In genomic region chr11:76080293-76080692, GRCm38 (mm10) we compare ENCODE assay signal across 17 mouse cellular contexts. TPM values are rescaled to one million over a fixed set of nuclear protein-coding genes. Genes with fewer than 3 reads are reported as not detected.
A peak's percentile ranks its signal among the peaks of the same experiment; 100 is the strongest.
DNase-seq lines count a peak whose midpoint lies in the region; ATAC-seq and TF ChIP-seq lines count a peak whose summit lies in the region.
"Had no signal": no experiment of that assay in that cellular context is flagged by ENCODE, and none has a peak within 500 bp of the region (broad histone marks: within the 10 kb centered on the region; RNA-seq: fewer than 3 reads in every experiment).

No protein-coding gene starts in this region.

- H3K9ac ChIP-seq in hindbrain, embryonic 11.5 days (ENCODE audit: low read depth, low read length): no peak overlapping the region
- H3K9ac ChIP-seq in hindbrain, postnatal 0 days (replicated peaks; ENCODE audit: low read length): no peak overlapping the region
- H3K9ac ChIP-seq: forebrain, embryonic 12.5 days; hindbrain, embryonic 14.5 days; liver, embryonic 13.5 days had no signal

- H3K27me3 ChIP-seq in hindbrain, embryonic 11.5 days (ENCODE audit: control insufficient read depth, insufficient read depth, low read length): no peaks in the 10 kb centered on the region
- H3K27me3 ChIP-seq in hindbrain, postnatal 0 days (ENCODE audit: insufficient read depth, low read length): no peaks in the 10 kb centered on the region
- H3K27me3 ChIP-seq: forebrain, embryonic 12.5 days; liver, embryonic 13.5 days; megakaryocyte, embryonic 14.5 days had no signal

- TF ChIP-seq CTCF in hindbrain, postnatal 0 days (IDR thresholded peaks at IDR 0.05; ENCODE audit: low read depth): no peak

- peak; percentile 59 for DNase-seq in kidney, adult 11 months
- DNase-seq in kidney, adult 18-20 months: no peak
- peak; percentile 55 to 76 for DNase-seq in kidney, postnatal 25 days
- peak; percentile 19 for DNase-seq in lung, postnatal 25 days (ENCODE audit: low spot score)
- no peak for DNase-seq in hindbrain, embryonic 11.5 days (ENCODE audit: low spot score)
- DNase-seq in hindbrain, postnatal 0 days (ENCODE audit: low spot score): no peak
- DNase-seq: cerebellum, adult 2 months; embryo, embryonic 11 days; left cerebral cortex, postnatal 4 days; liver, embryonic 13.5 days; right cerebral cortex, postnatal 4 days; thymus, adult 2 months had no signal

- no peak overlapping the region for H3K4me3 ChIP-seq in brown adipose tissue, adult 24 weeks (ENCODE audit: insufficient read depth, low read depth, low read length)
- H3K4me3 ChIP-seq in hindbrain, embryonic 11.5 days (ENCODE audit: low read depth, low read length): no peak overlapping the region
- no peak overlapping the region for H3K4me3 ChIP-seq in hindbrain, postnatal 0 days (ENCODE audit: low read length)
- H3K4me3 ChIP-seq: forebrain, embryonic 12.5 days; liver, embryonic 13.5 days; megakaryocyte, embryonic 14.5 days had no signal

- no peak for ATAC-seq in hindbrain, embryonic 11.5 days (ENCODE audit: low FRiP score)
- ATAC-seq in hindbrain, postnatal 0 days: no peak
- ATAC-seq: midbrain, embryonic 16.5 days had no signal

- H3K4me1 ChIP-seq in brown adipose tissue, adult 24 weeks (ENCODE audit: control insufficient read depth, insufficient read depth, insufficient read length, low read length): peaks cover 22% of the 10 kb centered on the region
- no peaks in the 10 kb centered on the region for H3K4me1 ChIP-seq in hindbrain, embryonic 11.5 days (replicated peaks; ENCODE audit: control insufficient read depth, insufficient read depth, low read length)
- no peaks in the 10 kb centered on the region for H3K4me1 ChIP-seq in hindbrain, postnatal 0 days (ENCODE audit: insufficient read depth, low read length)
- H3K4me1 ChIP-seq: forebrain, embryonic 12.5 days; liver, embryonic 13.5 days had no signal

- no peaks in the 10 kb centered on the region for H3K36me3 ChIP-seq in hindbrain, embryonic 11.5 days (ENCODE audit: control insufficient read depth, insufficient read depth, low read length)
- peaks cover 35% of the 10 kb centered on the region for H3K36me3 ChIP-seq in hindbrain, postnatal 0 days (ENCODE audit: insufficient read depth, low read length)

- no peaks in the 10 kb centered on the region for H3K9me3 ChIP-seq in hindbrain, embryonic 11.5 days (ENCODE audit: control insufficient read depth, low read length)
- H3K9me3 ChIP-seq in hindbrain, postnatal 0 days (ENCODE audit: low read length): no peaks in the 10 kb centered on the region
- H3K9me3 ChIP-seq: forebrain, embryonic 12.5 days; liver, embryonic 13.5 days; megakaryocyte, embryonic 14.5 days had no signal

- WGBS in hindbrain, embryonic 11.5 days: 80% methylated on average over 2 of the region's 2 CpGs
- WGBS in hindbrain, postnatal 0 days: 59% methylated on average over 2 of the region's 2 CpGs

- no peak overlapping the region for H3K4me2 ChIP-seq in hindbrain, embryonic 11.5 days (replicated peaks; ENCODE audit: low read depth, low read length)
- no peak overlapping the region for H3K4me2 ChIP-seq in hindbrain, postnatal 0 days (ENCODE audit: low read depth, low read length)
- H3K4me2 ChIP-seq: forebrain, embryonic 12.5 days; hindbrain, embryonic 14.5 days; liver, embryonic 13.5 days had no signal

- H3K27ac ChIP-seq in brown adipose tissue, adult 24 weeks (replicated peaks; ENCODE audit: low read depth, low read length): peak overlapping the region; percentile 88
- H3K27ac ChIP-seq in hindbrain, embryonic 11.5 days (ENCODE audit: low read depth, low read length): no peak overlapping the region
- H3K27ac ChIP-seq in hindbrain, postnatal 0 days: no peak overlapping the region
- H3K27ac ChIP-seq: forebrain, embryonic 12.5 days; hindbrain, embryonic 14.5 days; liver, embryonic 13.5 days had no signal

RNA-seq across cellular contexts. Expression of gene Rflnb, which starts 52.7 kb away (rescaled TPM):
- 35.4 and 39.1 TPM in 2 replicates for polyA plus RNA-seq in brown adipose tissue, adult 24 weeks (2012; ENCODE audit: insufficient read depth, insufficient read length, missing spikeins)
- polyA plus RNA-seq in hindbrain, embryonic 11.5 days (2014; fragmentation: Nextera tagmentation; extraction: Ambion mirVana): 12.9 and 14.6 TPM in 2 replicates
- total RNA-seq in hindbrain, postnatal 0 days (2014; rRNA removed): 13.6 and 17.4 TPM in 2 replicates
- polyA plus RNA-seq in hindbrain, postnatal 0 days (2015; fragmentation: Nextera tagmentation; extraction: Ambion mirVana): 14.9 and 15.3 TPM in 2 replicates

Comparison
In these comparisons a context has a peak if more than half of its experiments do, and no peak if none do; other contexts are left out.
1. DNase-seq: peak in kidney, adult 11 months (single experiment), kidney, postnatal 25 days (2 of 2) and lung, postnatal 25 days (single experiment); none in kidney, adult 18-20 months (single experiment), hindbrain, embryonic 11.5 days (single experiment) and hindbrain, postnatal 0 days (single experiment).